Mouse (Mus musculus) testis, adult 2 months (tissue): ENCODE results near the gene Prok1.

Source experiments
- CTCF ChIP-seq: fragments of 200-500 bp; IDR thresholded peaks from 2 replicates; pipeline ENCODE4 v1.5.1; 2012; ENCODE audit warnings: low read depth, mild to moderate bottlenecking, inconsistent platforms, low read length, moderate library complexity; ENCODE audit not compliant: control insufficient read depth, insufficient read depth, insufficient replicate concordance
- POLR2A ChIP-seq: fragments of 200-500 bp; IDR thresholded peaks from 2 replicates; pipeline ENCODE4 v1.6.1; 2012; ENCODE audit warnings: low read depth, mild to moderate bottlenecking, inconsistent platforms, low read length, moderate library complexity; ENCODE audit not compliant: control insufficient read depth

GRCm38 (mm10) chr3:107238471-107238980, 981 bp downstream of the Prok1 start:
- TF ChIP-seq POLR2A (no peak), CTCF (no peak)
